Mouse (Mus musculus) stomach, embryonic 15.5 days (tissue): ENCODE data around the gene Cort. TPM values are rescaled to one million over a fixed set of nuclear protein-coding genes. Genes with fewer than 3 reads are reported as not detected.
A peak's percentile ranks its signal among the peaks of the same experiment; 100 is the strongest.

Experiments
- ATAC-seq: fragments of 200-750 bp; cut with Nextera tagmentation; 2 replicates; pipeline ENCODE4 v1.8.0; 2017; ENCODE audit warnings: low read depth, moderate number of reproducible peaks, moderate TSS enrichment; ENCODE audit not compliant: insufficient read depth, low FRiP score
- H3K27ac ChIP-seq: fragments of 300-500 bp; sonication (generic); 2 replicates; pipeline ENCODE4 v1.5.1; 2015; ENCODE audit warnings: mild to moderate bottlenecking, inconsistent platforms
- H3K27me3 ChIP-seq: fragments of 300-500 bp; sonication (generic); replicated peaks from 2 replicates; pipeline ENCODE4 v1.6.1; 2015; ENCODE audit warnings: inconsistent platforms
- H3K36me3 ChIP-seq: fragments of 300-500 bp; sonication (generic); 2 replicates; pipeline ENCODE4 v1.6.1; 2015; ENCODE audit warnings: inconsistent platforms
- H3K4me1 ChIP-seq: fragments of 300-500 bp; sonication (generic); 2 replicates; pipeline ENCODE4 v1.6.1; 2015; ENCODE audit warnings: inconsistent platforms
- H3K4me2 ChIP-seq: fragments of 300-500 bp; sonication (generic); 2 replicates; pipeline ENCODE4 v1.6.1; 2015; ENCODE audit warnings: mild to moderate bottlenecking, inconsistent platforms
- H3K4me3 ChIP-seq: fragments of 300-500 bp; sonication (generic); replicated peaks from 2 replicates; pipeline ENCODE4 v1.5.1; 2015; ENCODE audit warnings: inconsistent platforms
- H3K9ac ChIP-seq: fragments of 300-500 bp; sonication (generic); 2 replicates; pipeline ENCODE4 v1.6.1; 2015; ENCODE audit warnings: inconsistent platforms
- H3K9me3 ChIP-seq: fragments of 300-500 bp; sonication (generic); 2 replicates; pipeline ENCODE4 v1.6.1; 2016; ENCODE audit warnings: inconsistent platforms
- WGBS: fragments of 180-500 bp; shearing (Covaris S2); methylation state at CpG from one replicate; pipeline ENCODE4 v1.1.7; 2015; 5-methylcytosine and 5-hydroxymethylcytosine counted together
- polyA plus RNA-seq: library from polyadenylated mRNA; unstranded; fragments of >200 nt; fragmentation: Nextera tagmentation; extraction: Ambion mirVana; gene quantifications from 2 replicates; pipeline ENCODE4 v1.2.1, GENCODE M21; 2015

Gene Cort
- polyA plus RNA-seq, 1 experiment from 2014 or later: 0.41 TPM

- H3K27ac ChIP-seq: peak overlapping the region; percentile 35; the same call in 1 of the 2 replicates
- ATAC-seq: peak; percentile 83; the same call in 1 of the 2 replicates
These were observed 45.0 kb downstream of the Cort start for GRCm38 (mm10) chr4:149081528-149081927.

GRCm38 (mm10) chr4:149080111-149080510 is 46.5 kb downstream of the Cort start:
- Histone ChIP-seq H3K9ac (no peak overlapping the region), H3K36me3 (no peaks in the 10 kb centered on the region; the same call in 1 of the 2 replicates), H3K27me3 (no peaks in the 10 kb centered on the region), H3K4me2 (no peak overlapping the region), H3K4me1 (peaks cover 15% of the 10 kb centered on the region), H3K4me3 (no peak overlapping the region), H3K9me3 (no peaks in the 10 kb centered on the region), H3K27ac (no peak overlapping the region)
- ATAC-seq: no peak
- 77% methylated on average over 8 of the region's 8 CpGs for WGBS

More at GRCm38 (mm10) chr4:149081528-149081927, 45.0 kb downstream of the Cort start:
- whole genome bisulfite sequencing: 59% methylated on average over 17 of the region's 17 CpGs
- Histone ChIP-seq H3K9me3 (no peaks in the 10 kb centered on the region), H3K4me1 (peaks cover 11% of the 10 kb centered on the region; the same call in 1 of the 2 replicates), H3K4me2 (no peak overlapping the region), H3K9ac (no peak overlapping the region), H3K36me3 (no peaks in the 10 kb centered on the region; the same call in 1 of the 2 replicates), H3K27me3 (no peaks in the 10 kb centered on the region), H3K4me3 (no peak overlapping the region)

GRCm38 (mm10) chr4:149079629-149080028 is 46.9 kb downstream of the Cort start:
- Histone ChIP-seq H3K4me2 (no peak overlapping the region), H3K36me3 (no peaks in the 10 kb centered on the region), H3K27me3 (no peaks in the 10 kb centered on the region), H3K9me3 (no peaks in the 10 kb centered on the region), H3K4me1 (peaks cover 15% of the 10 kb centered on the region), H3K27ac (no peak overlapping the region), H3K9ac (no peak overlapping the region), H3K4me3 (no peak overlapping the region)
- WGBS: 78% methylated on average over 6 of the region's 6 CpGs
- no peak for ATAC-seq

GRCm38 (mm10) chr4:149078261-149078660 is 48.3 kb downstream of the Cort start:
- Histone ChIP-seq H3K4me3 (no peak overlapping the region), H3K9ac (no peak overlapping the region), H3K9me3 (no peaks in the 10 kb centered on the region), H3K4me2 (no peak overlapping the region), H3K27me3 (no peaks in the 10 kb centered on the region), H3K36me3 (no peaks in the 10 kb centered on the region), H3K27ac (no peak overlapping the region), H3K4me1 (peaks cover 15% of the 10 kb centered on the region)
- ATAC-seq: no peak
- whole genome bisulfite sequencing: 33% methylated on average over 4 of the region's 4 CpGs

GRCm38 (mm10) chr4:149075871-149076575 is 50.5 kb downstream of the Cort start:
- Histone ChIP-seq H3K4me1 (peaks cover 7% of the 10 kb centered on the region), H3K4me2 (no peak overlapping the region), H3K36me3 (peaks cover 5% of the 10 kb centered on the region), H3K27ac (peak overlapping the region; percentile 68), H3K27me3 (no peaks in the 10 kb centered on the region), H3K9ac (no peak overlapping the region), H3K4me3 (no peak overlapping the region), H3K9me3 (no peaks in the 10 kb centered on the region)
- 26% methylated on average over 10 of the region's 10 CpGs for WGBS
- peak; percentile 72 for ATAC-seq

- ATAC-seq: no peak; the same call in 1 of the 2 replicates
- Histone ChIP-seq H3K9ac (no peak overlapping the region), H3K4me1 (peaks cover 13% of the 10 kb centered on the region), H3K4me2 (no peak overlapping the region), H3K4me3 (no peak overlapping the region), H3K27me3 (no peaks in the 10 kb centered on the region), H3K9me3 (no peaks in the 10 kb centered on the region), H3K36me3 (peaks cover 5% of the 10 kb centered on the region), H3K27ac (peak overlapping the region; percentile 68; the same call in 1 of the 2 replicates)
- 75% methylated on average over 13 of the region's 13 CpGs for WGBS
These were observed 51.5 kb downstream of the Cort start for GRCm38 (mm10) chr4:149075073-149075472.

Other genes with a start within 250 kb of the Cort start
- 47.2 and 50.3 TPM in 2 replicates for gene Pex14, start 26.9 kb downstream of the Cort start, polyA plus RNA-seq
- 33.0 and 35.7 TPM in 2 replicates for gene Dffa, start 22.6 kb downstream of the Cort start, polyA plus RNA-seq
- 22.6 and 23.7 TPM in 2 replicates for gene Cenps, start 10.9 kb upstream of the Cort start, polyA plus RNA-seq
- 166 and 178 TPM in 2 replicates for gene Pgd, start 40.0 kb upstream of the Cort start, polyA plus RNA-seq
- gene Kif1b, start 180.9 kb upstream of the Cort start, polyA plus RNA-seq: 31.8 and 39.3 TPM in 2 replicates